Mouse (Mus musculus) myocyte (in vitro differentiated cells): ENCODE measurements around the gene Gpr18. TPM values are rescaled to one million over a fixed set of nuclear protein-coding genes. Genes with fewer than 3 reads are reported as not detected.

Experiments
- H3K27me3 ChIP-seq: one replicate; pipeline ENCODE4 v1.6.1; 2011; ENCODE audit not compliant: control insufficient read depth, insufficient read depth, insufficient read length
- H3K36me3 ChIP-seq: one replicate; pipeline ENCODE4 v1.6.1; 2011; ENCODE audit not compliant: control insufficient read depth, insufficient read depth
- H3K4me2 ChIP-seq: one replicate; pipeline ENCODE4 v1.6.1; 2011; ENCODE audit warnings: low read depth, control low read depth
- H3K4me3 ChIP-seq: one replicate; pipeline ENCODE4 v1.5.1; 2011; ENCODE audit warnings: mild to moderate bottlenecking, control low read depth, moderate library complexity
- H3K79me2 ChIP-seq: one replicate; pipeline ENCODE4 v1.6.1; 2011; ENCODE audit not compliant: control insufficient read depth, insufficient read depth
- H3ac ChIP-seq: one replicate; pipeline ENCODE4 v1.6.1; 2011; ENCODE audit not compliant: control insufficient read depth, insufficient read length
- CEBPB ChIP-seq: IDR thresholded peaks from 2 replicates; pipeline ENCODE4 v1.6.1; 2011; ENCODE audit warnings: mild to moderate bottlenecking, moderate library complexity; ENCODE audit not compliant: poor library complexity, insufficient read depth, severe bottlenecking
- E2F4 ChIP-seq: IDR thresholded peaks from one replicate; pipeline ENCODE4 v1.6.1; 2011; ENCODE audit warnings: mild to moderate bottlenecking, control low read depth, moderate library complexity; ENCODE audit not compliant: insufficient read depth
- MAX ChIP-seq: IDR thresholded peaks from one replicate; pipeline ENCODE4 v1.6.1; 2011; ENCODE audit warnings: low read depth, mild to moderate bottlenecking, control low read depth
- MYOD1 ChIP-seq, 3 experiments: IDR thresholded peaks; one replicate each; pipeline ENCODE4 v1.6.1; 2011; ENCODE audit warnings: control low read depth in 2 of 3, low read depth in 2 of 3, mild to moderate bottlenecking in 2 of 3, moderate library complexity in 1 of 3; ENCODE audit not compliant: insufficient read length in 2 of 3, control insufficient read depth in 1 of 3
- MYOG ChIP-seq, 3 experiments: IDR thresholded peaks; one replicate each; pipeline ENCODE4 v1.6.1; 2011; ENCODE audit warnings: control low read depth in 2 of 3, low read depth in 2 of 3, mild to moderate bottlenecking in 2 of 3; ENCODE audit not compliant: insufficient read length in 2 of 3, control insufficient read depth in 1 of 3, insufficient read depth in 1 of 3
- POLR2A ChIP-seq: IDR thresholded peaks from one replicate; pipeline ENCODE4 v1.6.1; 2011; ENCODE audit warnings: low read depth, mild to moderate bottlenecking, control low read depth, moderate library complexity; ENCODE audit not compliant: insufficient read length
- POLR2AphosphoS2 ChIP-seq: IDR thresholded peaks from one replicate; pipeline ENCODE4 v1.6.1; 2011; ENCODE audit warnings: low read depth, control low read depth; ENCODE audit not compliant: insufficient read length
- REST ChIP-seq: IDR thresholded peaks from one replicate; pipeline ENCODE4 v1.6.1; 2011; ENCODE audit warnings: mild to moderate bottlenecking, control low read depth, moderate library complexity; ENCODE audit not compliant: insufficient read depth, insufficient read length
- SRF ChIP-seq: IDR thresholded peaks from one replicate; pipeline ENCODE4 v1.6.1; 2011; ENCODE audit warnings: low read depth; ENCODE audit not compliant: control insufficient read depth, insufficient read length
- TCF12 ChIP-seq: IDR thresholded peaks from one replicate; pipeline ENCODE4 v1.6.1; 2011; ENCODE audit warnings: mild to moderate bottlenecking, control low read depth; ENCODE audit not compliant: poor library complexity, insufficient read depth, severe bottlenecking
- TCF3 ChIP-seq: IDR thresholded peaks from one replicate; pipeline ENCODE4 v1.6.1; 2011; ENCODE audit warnings: low read depth, control low read depth; ENCODE audit not compliant: insufficient read length
- USF1 ChIP-seq: IDR thresholded peaks from one replicate; pipeline ENCODE4 v1.6.1; 2011; ENCODE audit warnings: low read depth, mild to moderate bottlenecking, control low read depth, moderate library complexity
- polyA plus RNA-seq: library from polyadenylated mRNA; unstranded; fragments of >200 nt; fragmentation: generic; extraction: Trizol; gene quantifications from one replicate; pipeline ENCODE4 v1.2.1, GENCODE M21; 2012; ENCODE audit warnings: missing spikeins

Gene Gpr18
- polyA plus RNA-seq, 1 experiment: not detected

GRCm38 (mm10) chr14:121927451-121927850 is 11.9 kb upstream of the Gpr18 start:
- no peak for TF ChIP-seq MAX
- H3K4me3 ChIP-seq: no peak overlapping the region
- no peaks in the 10 kb centered on the region for H3K27me3 ChIP-seq
- no peak overlapping the region for H3ac ChIP-seq
- no peaks in the 10 kb centered on the region for H3K36me3 ChIP-seq
- no peaks in the 10 kb centered on the region for H3K79me2 ChIP-seq
- no peak overlapping the region for H3K4me2 ChIP-seq

- Histone ChIP-seq H3K36me3 (no peaks in the 10 kb centered on the region), H3K79me2 (no peaks in the 10 kb centered on the region), H3K4me2 (no peak overlapping the region), H3ac (no peak overlapping the region), H3K4me3 (no peak overlapping the region), H3K27me3 (no peaks in the 10 kb centered on the region)
- TF ChIP-seq POLR2AphosphoS2 (no peak), CEBPB (no peak), USF1 (no peak), POLR2A (no peak), E2F4 (no peak), MYOG (IDR thresholded peaks at IDR 0.05; ENCODE audit: control insufficient read depth in 1 of 3, insufficient read depth in 1 of 3, insufficient read length in 2 of 3, low read depth in 2 of 3) (no peak), MAX (no peak), TCF12 (no peak), REST (no peak)
Measured at GRCm38 (mm10) chr14:121926901-121927300, 11.3 kb upstream of the Gpr18 start.

- Histone ChIP-seq H3K79me2 (no peaks in the 10 kb centered on the region), H3ac (no peak overlapping the region), H3K36me3 (no peaks in the 10 kb centered on the region), H3K4me3 (no peak overlapping the region), H3K4me2 (no peak overlapping the region), H3K27me3 (no peaks in the 10 kb centered on the region)
- TF ChIP-seq POLR2A (no peak), TCF12 (no peak), MYOG (IDR thresholded peaks at IDR 0.05; ENCODE audit: control insufficient read depth in 1 of 3, insufficient read depth in 1 of 3, insufficient read length in 2 of 3, low read depth in 2 of 3) (no peak), MAX (no peak), MYOD1 (IDR thresholded peaks at IDR 0.05; ENCODE audit: control insufficient read depth in 1 of 3, insufficient read length in 2 of 3, low read depth in 2 of 3) (no peak), TCF3 (no peak), E2F4 (no peak), USF1 (no peak), POLR2AphosphoS2 (no peak), SRF (no peak), CEBPB (no peak), REST (no peak)
Measured at GRCm38 (mm10) chr14:121924876-121925275, 9.3 kb upstream of the Gpr18 start.

GRCm38 (mm10) chr14:121922731-121923130 is 7.2 kb upstream of the Gpr18 start:
- Histone ChIP-seq H3ac (no peak overlapping the region), H3K79me2 (no peaks in the 10 kb centered on the region), H3K4me3 (no peak overlapping the region), H3K4me2 (no peak overlapping the region), H3K27me3 (no peaks in the 10 kb centered on the region), H3K36me3 (no peaks in the 10 kb centered on the region)
- TF ChIP-seq E2F4 (no peak), MYOD1 (IDR thresholded peaks at IDR 0.05; ENCODE audit: control insufficient read depth in 1 of 3, insufficient read length in 2 of 3, low read depth in 2 of 3) (no peak), TCF12 (no peak), MAX (no peak), POLR2AphosphoS2 (no peak), MYOG (IDR thresholded peaks at IDR 0.05; ENCODE audit: control insufficient read depth in 1 of 3, insufficient read depth in 1 of 3, insufficient read length in 2 of 3, low read depth in 2 of 3) (no peak), CEBPB (no peak), SRF (no peak), REST (no peak), POLR2A (no peak)

- Histone ChIP-seq H3K4me2 (no peak overlapping the region), H3K27me3 (no peaks in the 10 kb centered on the region), H3K79me2 (no peaks in the 10 kb centered on the region), H3ac (no peak overlapping the region), H3K4me3 (no peak overlapping the region), H3K36me3 (no peaks in the 10 kb centered on the region)
- TF ChIP-seq TCF3: no peak
- TF ChIP-seq MYOD1 (IDR thresholded peaks at IDR 0.05; ENCODE audit: control insufficient read depth in 1 of 3, insufficient read length in 2 of 3, low read depth in 2 of 3): no peak
- no peak for TF ChIP-seq MYOG (IDR thresholded peaks at IDR 0.05; ENCODE audit: control insufficient read depth in 1 of 3, insufficient read depth in 1 of 3, insufficient read length in 2 of 3, low read depth in 2 of 3)
- TF ChIP-seq E2F4: no peak
- no peak for TF ChIP-seq CEBPB
- TF ChIP-seq MAX: no peak
- TF ChIP-seq SRF: no peak
- TF ChIP-seq POLR2A: no peak
- no peak for TF ChIP-seq REST
- TF ChIP-seq USF1: no peak
- no peak for TF ChIP-seq TCF12
- no peak for TF ChIP-seq POLR2AphosphoS2
Measured at GRCm38 (mm10) chr14:121922016-121922415, 6.4 kb upstream of the Gpr18 start.
